Mouse (Mus musculus) heart, adult 2 months (tissue): ENCODE measurements around the gene Mef2b.

Source experiments
- CTCF ChIP-seq: fragments of 200-600 bp; IDR thresholded peaks from 2 replicates; pipeline ENCODE4 v1.8.1; 2022; ENCODE audit warnings: antibody characterized with exemption, mild to moderate bottlenecking, moderate library complexity
- EP300 ChIP-seq: fragments of 200-500 bp; IDR thresholded peaks from 2 replicates; pipeline ENCODE4 v1.6.1; 2011; ENCODE audit warnings: low read depth, low read length, control low read depth; ENCODE audit not compliant: insufficient read depth

GRCm38 (mm10) chr8:70122863-70123262 lies 16.6 kb upstream of the Mef2b start:
- peak; percentile 79 for TF ChIP-seq CTCF
- TF ChIP-seq EP300 = no peak
